Mouse (Mus musculus): Measurements from ENCODE around the gene Arid1a. TPM values are rescaled to one million over a fixed set of nuclear protein-coding genes. Genes with fewer than 3 reads are reported as not detected.
A peak's percentile ranks its signal among the peaks of the same experiment; 100 is the strongest.

Gene Arid1a
- polyA plus RNA-seq, 1 experiment = 43.7 TPM

GRCm38 (mm10) chr4:133763112-133763511 lies 6.5 kb upstream of the Arid1a start:
- 49% methylated on average over 6 of the region's 6 CpGs for WGBS
- Histone ChIP-seq H3K36me3 (ENCODE audit: control insufficient read depth, insufficient read depth, low read length) (no peaks in the 10 kb centered on the region), H3K4me1 (ENCODE audit: control insufficient read depth, insufficient read depth, low read length) (no peaks in the 10 kb centered on the region), H3K27me3 (replicated peaks; ENCODE audit: control insufficient read depth, insufficient read depth, low read length) (no peaks in the 10 kb centered on the region), H3K4me3 (ENCODE audit: insufficient read depth, low read depth, low read length) (no peak overlapping the region), H3K27ac (ENCODE audit: insufficient read depth, low read depth, low read length) (no peak overlapping the region)
- DNase-seq = peak; percentile 72
- no peak for TF ChIP-seq POLR2A (IDR thresholded peaks at IDR 0.05; ENCODE audit: low read depth, low read length)
- no peak for TF ChIP-seq CTCF (conservative IDR thresholded peaks at IDR 0.05; ENCODE audit: insufficient read depth, insufficient read length, low read depth, low read length)

GRCm38 (mm10) chr4:133759659-133760058 lies 3.1 kb upstream of the Arid1a start:
- H3K36me3 ChIP-seq (ENCODE audit: control insufficient read depth, insufficient read depth, low read length) = no peaks in the 10 kb centered on the region
- WGBS = 89% methylated on average over 8 of the region's 8 CpGs
- TF ChIP-seq POLR2A (IDR thresholded peaks at IDR 0.05; ENCODE audit: low read depth, low read length) (no peak), CTCF (conservative IDR thresholded peaks at IDR 0.05; ENCODE audit: insufficient read depth, insufficient read length, low read depth, low read length) (no peak)

GRCm38 (mm10) chr4:133757269-133757835 lies 783 bp upstream of the Arid1a start:
- Histone ChIP-seq H3K27me3 (replicated peaks; ENCODE audit: control insufficient read depth, insufficient read depth, low read length) (no peaks in the 10 kb centered on the region), H3K36me3 (ENCODE audit: control insufficient read depth, insufficient read depth, low read length) (no peaks in the 10 kb centered on the region), H3K4me3 (ENCODE audit: insufficient read depth, low read depth, low read length) (peak overlapping the region; percentile 52), H3K4me1 (ENCODE audit: control insufficient read depth, insufficient read depth, low read length) (peaks cover 17% of the 10 kb centered on the region), H3K27ac (ENCODE audit: insufficient read depth, low read depth, low read length) (peak overlapping the region; percentile 96)
- under 1% methylated on average over 38 of the region's 38 CpGs for WGBS
- TF ChIP-seq CTCF (conservative IDR thresholded peaks at IDR 0.05; ENCODE audit: insufficient read depth, insufficient read length, low read depth, low read length) = no peak
- peak; percentile 73 for TF ChIP-seq POLR2A (IDR thresholded peaks at IDR 0.05; ENCODE audit: low read depth, low read length)
- DNase-seq = peak; percentile 94

More at GRCm38 (mm10) chr4:133759659-133760058, 3.1 kb upstream of the Arid1a start:
- DNase-seq = no peak
- Histone ChIP-seq H3K4me1 (ENCODE audit: control insufficient read depth, insufficient read depth, low read length) (peaks cover 16% of the 10 kb centered on the region), H3K4me3 (ENCODE audit: insufficient read depth, low read depth, low read length) (no peak overlapping the region), H3K27ac (ENCODE audit: insufficient read depth, low read depth, low read length) (no peak overlapping the region), H3K27me3 (replicated peaks; ENCODE audit: control insufficient read depth, insufficient read depth, low read length) (no peaks in the 10 kb centered on the region)

DNA sequence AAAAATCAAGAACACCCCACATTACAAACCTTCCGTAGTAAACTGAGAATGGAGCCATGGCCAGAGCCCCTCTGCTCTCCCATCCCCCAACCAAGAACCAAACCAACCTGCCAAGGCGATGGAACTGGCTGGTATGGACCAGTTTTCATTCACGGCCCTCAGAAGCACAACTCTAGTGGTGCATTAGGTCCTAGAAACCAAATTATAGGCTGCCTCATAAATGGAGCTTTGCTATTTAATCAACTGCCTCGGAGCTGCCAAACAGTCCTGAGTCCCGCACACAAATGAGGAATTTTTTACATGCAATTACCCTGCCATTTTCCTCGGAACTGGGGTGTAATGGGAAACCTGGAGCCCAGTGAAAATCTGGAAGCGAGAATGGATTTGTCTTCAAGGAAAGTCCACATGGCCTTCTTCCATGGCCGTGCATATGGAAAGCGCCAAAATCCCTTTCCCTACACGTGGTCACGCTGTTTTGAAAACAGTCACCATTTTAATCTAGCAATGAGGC lies 653 bp downstream of the Arid1a start:
- TF ChIP-seq CTCF (conservative IDR thresholded peaks at IDR 0.05; ENCODE audit: insufficient read depth, insufficient read length, low read depth, low read length) (no peak), POLR2A (IDR thresholded peaks at IDR 0.05; ENCODE audit: low read depth, low read length) (no peak)
- H3K4me3 ChIP-seq (ENCODE audit: insufficient read depth, low read depth, low read length) = no peak overlapping the region; the same call in 1 of the 2 replicates
- WGBS = 14% methylated on average over 11 of the region's 11 CpGs
- DNase-seq = no peak
- H3K36me3 ChIP-seq (ENCODE audit: control insufficient read depth, insufficient read depth, low read length) = no peaks in the 10 kb centered on the region
- H3K27ac ChIP-seq (ENCODE audit: insufficient read depth, low read depth, low read length) = peak overlapping the region; percentile 96
- H3K4me1 ChIP-seq (ENCODE audit: control insufficient read depth, insufficient read depth, low read length) = peaks cover 20% of the 10 kb centered on the region
- no peaks in the 10 kb centered on the region for H3K27me3 ChIP-seq (replicated peaks; ENCODE audit: control insufficient read depth, insufficient read depth, low read length)

GRCm38 (mm10) chr4:133754871-133755765 lies 1.5 kb downstream of the Arid1a start:
- WGBS = 34% methylated on average over 10 of the region's 10 CpGs
- H3K4me1 ChIP-seq (ENCODE audit: control insufficient read depth, insufficient read depth, low read length) = peaks cover 25% of the 10 kb centered on the region
- H3K4me3 ChIP-seq (ENCODE audit: insufficient read depth, low read depth, low read length) = peak overlapping the region; percentile 67
- no peaks in the 10 kb centered on the region for H3K36me3 ChIP-seq (ENCODE audit: control insufficient read depth, insufficient read depth, low read length)
- H3K27me3 ChIP-seq (replicated peaks; ENCODE audit: control insufficient read depth, insufficient read depth, low read length) = no peaks in the 10 kb centered on the region
- TF ChIP-seq POLR2A (IDR thresholded peaks at IDR 0.05; ENCODE audit: low read depth, low read length) (no peak), CTCF (conservative IDR thresholded peaks at IDR 0.05; ENCODE audit: insufficient read depth, insufficient read length, low read depth, low read length) (no peak)
- no peak for DNase-seq
- H3K27ac ChIP-seq (ENCODE audit: insufficient read depth, low read depth, low read length) = peak overlapping the region; percentile 79

GRCm38 (mm10) chr4:133754238-133754637 lies 2.3 kb downstream of the Arid1a start:
- peak overlapping the region; percentile 67 for H3K4me3 ChIP-seq (ENCODE audit: insufficient read depth, low read depth, low read length)
- peak; percentile 99 for DNase-seq
- H3K36me3 ChIP-seq (ENCODE audit: control insufficient read depth, insufficient read depth, low read length) = no peaks in the 10 kb centered on the region
- H3K27me3 ChIP-seq (replicated peaks; ENCODE audit: control insufficient read depth, insufficient read depth, low read length) = no peaks in the 10 kb centered on the region
- H3K27ac ChIP-seq (ENCODE audit: insufficient read depth, low read depth, low read length) = peak overlapping the region; percentile 79
- TF ChIP-seq POLR2A (IDR thresholded peaks at IDR 0.05; ENCODE audit: low read depth, low read length) (peak; percentile 58), CTCF (conservative IDR thresholded peaks at IDR 0.05; ENCODE audit: insufficient read depth, insufficient read length, low read depth, low read length) (no peak)
- under 1% methylated on average over 39 of the region's 50 CpGs for WGBS
- H3K4me1 ChIP-seq (ENCODE audit: control insufficient read depth, insufficient read depth, low read length) = peaks cover 26% of the 10 kb centered on the region
